Mouse (Mus musculus): ENCODE measurements around the gene Cysltr1. TPM values are rescaled to one million over a fixed set of nuclear protein-coding genes. Genes with fewer than 3 reads are reported as not detected.

The Cysltr1 gene
- polyA plus RNA-seq (2012), result 0.05 and 0.10 TPM in 2 replicates

GRCm38 (mm10) chrX:106603386-106603785 lies at the start of gene Cysltr1:
Gene Cysltr1, minus strand, starts transcription at chrX:106603679.

GRCm38 (mm10) chrX:106582886-106583285 lies 20.6 kb downstream of the Cysltr1 start, which contains the start of gene Gm5127:
Gene Gm5127, plus strand, starts transcription at chrX:106583186.

Other genes with a start within 250 kb of the Cysltr1 start
- gene Fndc3c1, start 118.3 kb downstream of the Cysltr1 start, polyA plus RNA-seq (2012), result not detected in 2 replicates
- not detected in 2 replicates for gene Gm5127, start 20.5 kb downstream of the Cysltr1 start, polyA plus RNA-seq (2012)
- not detected in 2 replicates for gene Rtl3, start 237.0 kb upstream of the Cysltr1 start, polyA plus RNA-seq (2012)

Measured in megakaryocyte-erythroid progenitor cell, adult 5 weeks (primary cell).